Mouse (Mus musculus): ENCODE measurements around the gene S1pr1. TPM values are rescaled to one million over a fixed set of nuclear protein-coding genes. Genes with fewer than 3 reads are reported as not detected.

The S1pr1 gene
- 0.08 and 0.10 TPM in 2 replicates for total RNA-seq (2012; rRNA removed)
- polyA plus RNA-seq (2012; ENCODE audit: insufficient read depth in 1 of 2, insufficient read length in 2 of 2, low read depth in 1 of 2, low replicate concordance in 2 of 2, missing spikeins in 1 of 2) = under 1 TPM in 1 of 2 experiments, not detected in 1; 0.13 TPM

DNA sequence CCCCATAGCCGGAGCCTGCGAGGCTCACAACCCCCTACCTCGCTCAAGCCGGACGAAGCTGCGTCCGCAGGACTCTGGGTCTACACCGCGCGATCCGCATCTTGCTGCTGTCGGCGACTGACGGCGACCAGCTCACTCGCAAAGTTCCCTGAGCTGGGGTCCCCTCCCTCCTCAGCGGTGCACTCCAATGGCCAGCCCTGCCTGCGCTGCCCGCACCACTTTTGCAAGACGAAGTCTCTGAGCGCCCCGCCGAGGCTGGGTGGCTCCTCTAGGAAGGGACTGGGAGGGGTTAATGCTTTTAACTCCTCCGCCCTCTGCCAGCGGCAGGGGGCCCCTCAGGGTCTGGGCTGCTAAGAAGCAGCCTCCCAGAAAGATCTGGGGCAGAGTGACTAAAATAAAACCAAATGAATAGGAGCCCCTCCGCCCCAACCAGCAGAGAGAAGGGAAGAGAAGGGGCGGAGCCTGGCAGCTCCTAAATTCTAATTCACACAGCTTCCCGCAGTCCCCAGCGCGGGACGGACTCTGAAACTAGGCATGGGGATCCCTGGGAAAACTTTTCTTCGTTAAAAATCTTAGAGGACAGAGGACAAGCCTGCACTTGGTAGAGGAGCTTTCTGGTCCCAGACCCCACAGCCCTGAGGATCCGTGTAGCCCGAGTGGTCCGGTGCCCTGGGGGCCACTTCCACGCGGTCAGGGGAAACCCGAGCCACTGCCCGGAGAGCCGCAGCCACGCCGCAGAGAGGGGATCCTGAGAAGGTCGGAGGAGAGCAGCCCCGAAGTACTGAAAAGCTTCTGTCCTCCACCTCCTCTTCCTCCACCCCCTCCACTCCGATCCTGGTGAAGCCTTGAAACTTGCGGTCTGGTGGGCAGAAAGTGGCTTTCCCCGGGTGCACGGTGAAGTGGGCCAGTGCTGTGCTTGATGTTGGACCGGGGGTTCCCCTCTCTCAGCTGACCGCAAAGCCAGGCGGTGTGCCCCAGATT is at the start of gene S1pr1:
Gene S1pr1 (minus strand): TSS at position 402 of the 981 bp plus-strand sequence.
- TF ChIP-seq ETS1 (IDR thresholded peaks at IDR 0.05; ENCODE audit: low read depth, low read length) (no peak), CTCF (IDR thresholded peaks at IDR 0.05 in 2 of 3, conservative IDR thresholded peaks at IDR 0.05 in 1 of 3; ENCODE audit: control insufficient read depth in 1 of 3, insufficient read depth in 1 of 3, low read depth in 2 of 3, low read length in 3 of 3, poor library complexity in 1 of 3, severe bottlenecking in 1 of 3) (0 out of 6 replicates have a peak, but pooled peaks of 1 of the 3 experiments have one; percentile 2)
- H3K9ac ChIP-seq (ENCODE audit: control insufficient read depth, low read depth, low read length, poor library complexity, severe bottlenecking) = peak within 1 kb of the TSS; percentile 23; the same call in 1 of the 2 replicates
- H3K4me1 ChIP-seq (ENCODE audit: control insufficient read depth in 1 of 2, insufficient read depth in 2 of 2, low read length in 2 of 2) = peaks cover 8 to 27% of the 10 kb centered on the region in 2 experiments
- peak within 1 kb of the TSS; percentile 38 to 53 for H3K4me3 ChIP-seq (ENCODE audit: control insufficient read depth in 1 of 2, insufficient read depth in 1 of 2, low read depth in 2 of 2, low read length in 2 of 2)
- peak within 1 kb of the TSS; percentile 67 for H3K27ac ChIP-seq (ENCODE audit: control insufficient read depth, low read depth, low read length)
- H3K79me2 ChIP-seq (ENCODE audit: control insufficient read depth, insufficient read depth, low read length, poor library complexity) = no peaks in the 10 kb centered on the region
- peaks cover 0 to 18% of the 10 kb centered on the region in 2 experiments; a peak in 2 of 4 replicates for H3K36me3 ChIP-seq (ENCODE audit: control insufficient read depth in 1 of 2, insufficient read depth in 2 of 2, low read length in 2 of 2)
- peak; percentile 41 for DNase-seq (ENCODE audit: low read depth, low spot score)
- no peaks in the 10 kb centered on the region for H3K9me3 ChIP-seq (replicated peaks; ENCODE audit: insufficient read depth, low read length)
- no peaks in the 10 kb centered on the region for H3K27me3 ChIP-seq (ENCODE audit: control insufficient read depth in 1 of 2, insufficient read depth in 2 of 2, low read length in 2 of 2)

DNA sequence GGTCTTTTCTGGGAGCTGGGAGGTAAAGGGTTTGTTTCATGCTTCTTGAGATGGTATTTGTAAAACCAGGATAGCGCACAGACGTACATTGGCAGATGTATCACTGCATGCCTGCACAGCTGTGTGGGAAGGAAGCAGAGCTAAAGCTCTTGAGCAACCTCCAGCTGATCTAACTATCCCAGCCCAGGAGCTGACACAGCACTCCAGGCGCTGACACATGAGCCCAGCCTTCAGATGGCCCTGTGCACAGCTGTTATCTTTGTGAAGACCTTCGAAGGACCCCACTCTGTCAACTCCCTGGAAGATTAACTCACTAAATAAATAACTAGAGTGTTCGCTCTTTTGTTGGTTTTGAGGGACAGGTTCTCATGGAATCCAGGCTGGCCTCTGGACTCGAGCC is 48.4 kb upstream of the S1pr1 start:
- Histone ChIP-seq H3K9me3 (replicated peaks; ENCODE audit: insufficient read depth, low read length) (no peaks in the 10 kb centered on the region), H3K4me3 (ENCODE audit: control insufficient read depth in 1 of 2, insufficient read depth in 1 of 2, low read depth in 2 of 2, low read length in 2 of 2) (no peak overlapping the region), H3K79me2 (ENCODE audit: control insufficient read depth, insufficient read depth, low read length, poor library complexity) (no peaks in the 10 kb centered on the region), H3K27me3 (ENCODE audit: control insufficient read depth in 1 of 2, insufficient read depth in 2 of 2, low read length in 2 of 2) (peaks cover 12 to 21% of the 10 kb centered on the region in 2 experiments), H3K36me3 (ENCODE audit: control insufficient read depth in 1 of 2, insufficient read depth in 2 of 2, low read length in 2 of 2) (0 out of 4 replicates have a peak, but pooled peaks cover 0 to under 1% of the 10 kb centered on the region in 2 experiments), H3K27ac (ENCODE audit: control insufficient read depth, low read depth, low read length) (no peak overlapping the region), H3K4me1 (ENCODE audit: control insufficient read depth in 1 of 2, insufficient read depth in 2 of 2, low read length in 2 of 2) (0 out of 4 replicates have a peak, but pooled peaks cover 0 to 4% of the 10 kb centered on the region in 2 experiments), H3K9ac (ENCODE audit: control insufficient read depth, low read depth, low read length, poor library complexity, severe bottlenecking) (no peak overlapping the region)
- no peak for TF ChIP-seq KAT2A (conservative IDR thresholded peaks at IDR 0.05; ENCODE audit: low read depth, low read length)
- TF ChIP-seq MAZ (IDR thresholded peaks at IDR 0.05; ENCODE audit: low read depth, low read length) = no peak
- TF ChIP-seq ETS1 (IDR thresholded peaks at IDR 0.05; ENCODE audit: low read depth, low read length) = no peak
- TF ChIP-seq GATA1 (IDR thresholded peaks at IDR 0.05; ENCODE audit: low read depth, low read length) = no peak
- no peak for TF ChIP-seq ZKSCAN1 (IDR thresholded peaks at IDR 0.05; ENCODE audit: low read depth, low read length)
- TF ChIP-seq RAD21 (IDR thresholded peaks at IDR 0.05; ENCODE audit: low read depth, low read length) = no peak
- TF ChIP-seq SMC3 (IDR thresholded peaks at IDR 0.05; ENCODE audit: low read depth, low read length) = no peak
- TF ChIP-seq HCFC1 (IDR thresholded peaks at IDR 0.05; ENCODE audit: low read depth, low read length) = no peak
- no peak for TF ChIP-seq MXI1 (IDR thresholded peaks at IDR 0.05; ENCODE audit: low read depth, low read length)
- no peak for TF ChIP-seq ZC3H11A (IDR thresholded peaks at IDR 0.05; ENCODE audit: low read depth, low read length)
- no peak for TF ChIP-seq BHLHE40 (IDR thresholded peaks at IDR 0.05; ENCODE audit: borderline replicate concordance, low read depth, low read length)
- TF ChIP-seq MAFK (IDR thresholded peaks at IDR 0.05; ENCODE audit: borderline replicate concordance, low read depth, low read length) = no peak
- TF ChIP-seq MYC (IDR thresholded peaks at IDR 0.05; ENCODE audit: low read depth, low read length) = no peak
- no peak for TF ChIP-seq MYB (IDR thresholded peaks at IDR 0.05; ENCODE audit: low read depth, low read length)
- TF ChIP-seq TCF12 (IDR thresholded peaks at IDR 0.05; ENCODE audit: low read depth, low read length) = no peak
- no peak for TF ChIP-seq EP300 (IDR thresholded peaks at IDR 0.05; ENCODE audit: low read depth in 1 of 2, low read length in 2 of 2)
- TF ChIP-seq MAX (IDR thresholded peaks at IDR 0.05; ENCODE audit: low read length) = no peak
- TF ChIP-seq SIN3A (IDR thresholded peaks at IDR 0.05; ENCODE audit: low read length) = no peak
- no peak for TF ChIP-seq CHD1 (IDR thresholded peaks at IDR 0.05; ENCODE audit: low read depth, low read length)
- no peak for TF ChIP-seq ZNF384 (IDR thresholded peaks at IDR 0.05; ENCODE audit: low read depth, low read length)
- no peak for DNase-seq (ENCODE audit: low read depth, low spot score)

Measured in MEL (cell line).